Mouse (Mus musculus) spleen, adult 2 months (tissue): Measurements from ENCODE around the gene Gm20518.

Source experiments
- CTCF ChIP-seq: fragments of 200-500 bp; IDR thresholded peaks from 2 replicates; pipeline ENCODE4 v1.5.1; 2011; ENCODE audit warnings: mild to moderate bottlenecking, inconsistent platforms; ENCODE audit not compliant: insufficient read depth, insufficient read length, insufficient replicate concordance; ENCODE audit errors: extremely low read depth
- POLR2A ChIP-seq: fragments of 200-500 bp; IDR thresholded peaks from 2 replicates; pipeline ENCODE4 v1.6.1; 2011; ENCODE audit warnings: low read depth, low read length, inconsistent platforms

GRCm38 (mm10) chr16:17806581-17807191 lies 84.8 kb downstream of the Gm20518 start:
- TF ChIP-seq POLR2A (no peak), CTCF (no peak)
